Mouse (Mus musculus): ENCODE data around the gene Ngly1.
A peak's percentile ranks its signal among the peaks of the same experiment; 100 is the strongest.
"Not testable (repeated sequence)": the region's sequence is repeated elsewhere in the genome, so short reads cannot be mapped to it uniquely, and the experiment has no call there.

Ngly1 gene

DNA sequence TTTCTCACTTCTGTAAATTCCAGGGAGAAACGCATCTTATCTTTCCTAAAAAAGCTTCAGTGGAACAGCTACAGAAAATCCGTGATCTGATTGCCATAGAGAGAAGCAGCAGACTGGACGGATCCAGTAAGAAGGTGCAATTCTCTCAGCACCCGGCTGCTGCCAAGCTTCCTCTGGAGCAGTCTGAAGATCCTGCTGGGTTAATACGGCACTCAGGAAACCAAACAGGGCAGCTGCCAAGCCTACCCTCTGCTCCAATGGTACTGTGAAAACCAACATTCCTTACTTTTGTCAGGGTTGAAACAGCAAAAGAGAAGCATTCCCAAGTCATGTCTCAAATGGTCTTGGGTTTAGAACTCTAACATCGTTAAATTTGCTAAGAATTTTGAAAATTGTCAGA, 11.5 kb downstream of the Ngly1 start:
- peak; percentile 95 for ATAC-seq (ENCODE audit: low TSS enrichment)

DNA sequence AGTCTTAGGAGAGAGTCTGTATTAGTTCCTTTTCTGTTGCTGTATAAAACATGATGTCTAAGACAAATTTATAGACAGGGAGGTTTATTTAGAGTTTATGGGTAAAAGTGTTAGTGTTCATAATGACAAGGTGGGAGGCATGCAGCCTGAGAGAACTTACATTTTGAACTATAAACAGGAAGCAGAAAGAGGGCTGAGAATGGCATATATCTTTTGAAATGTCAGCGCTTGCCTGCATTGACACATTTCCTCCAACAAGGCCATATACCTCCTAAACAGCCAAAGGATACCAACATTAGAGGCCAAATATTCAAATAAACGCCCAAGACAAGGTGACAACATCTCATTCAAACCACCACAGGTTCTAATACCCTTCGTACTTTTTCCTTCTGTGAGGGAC, 12.8 kb downstream of the Ngly1 start:
- ATAC-seq (ENCODE audit: low TSS enrichment) = no peak

DNA sequence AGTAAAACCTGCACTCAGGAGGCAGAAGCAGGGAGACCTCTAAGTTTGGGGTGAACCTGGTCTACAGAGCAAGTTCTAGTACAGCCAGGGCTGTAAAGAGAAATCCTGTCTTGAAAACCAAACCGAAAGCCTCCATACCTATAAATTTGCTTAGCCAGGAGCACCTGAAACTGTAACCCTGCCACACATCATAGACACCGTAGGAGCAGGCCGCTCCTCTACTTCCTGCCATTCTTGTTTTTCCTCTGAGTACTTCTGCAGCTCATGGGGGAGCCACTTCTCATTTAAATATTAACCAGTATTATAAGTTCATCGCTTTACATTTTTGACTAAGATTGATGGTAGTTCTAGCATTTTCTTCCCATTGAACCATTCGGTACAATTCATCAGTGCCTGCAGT, 17.9 kb downstream of the Ngly1 start:
- no peak for ATAC-seq (ENCODE audit: low TSS enrichment)

DNA sequence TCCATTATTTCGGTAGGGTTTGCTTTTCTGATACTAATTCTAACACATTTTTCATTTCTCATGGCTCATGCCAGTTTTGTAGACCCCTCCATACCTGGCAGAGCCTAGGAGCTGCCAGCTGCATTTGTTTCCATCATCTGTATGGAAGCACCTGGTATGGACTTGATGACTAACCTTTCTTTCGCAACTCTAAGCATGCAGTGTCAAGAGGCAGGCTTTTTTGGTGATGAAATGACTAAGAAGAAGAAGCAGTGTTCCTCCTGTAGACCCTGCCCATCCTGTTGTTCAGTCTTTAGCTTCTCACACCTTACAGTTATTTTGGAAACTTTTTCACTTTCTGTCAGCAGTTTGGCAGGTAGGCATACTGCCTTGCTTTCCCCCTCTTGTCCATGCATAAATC, 20.7 kb downstream of the Ngly1 start:
- no peak for ATAC-seq (ENCODE audit: low TSS enrichment)

DNA sequence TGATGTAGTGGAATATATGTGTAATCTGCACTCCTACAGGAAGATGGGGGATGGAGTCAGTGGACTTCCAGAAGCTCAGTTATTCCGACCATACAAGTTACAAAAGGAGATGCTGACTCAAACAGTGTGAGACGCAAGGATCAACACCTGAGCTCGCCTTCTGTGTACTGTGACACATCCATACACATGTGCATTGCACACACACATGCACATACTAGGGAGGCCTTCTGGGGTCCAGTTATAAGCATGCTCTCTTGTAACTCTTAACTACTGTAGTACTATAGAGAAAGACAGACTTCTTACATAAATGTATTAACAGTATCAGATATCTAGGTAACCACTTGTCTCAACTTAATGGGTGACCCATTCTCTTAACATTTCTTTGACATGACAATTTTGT, 24.6 kb downstream of the Ngly1 start:
- ATAC-seq (ENCODE audit: low TSS enrichment) = no peak

DNA sequence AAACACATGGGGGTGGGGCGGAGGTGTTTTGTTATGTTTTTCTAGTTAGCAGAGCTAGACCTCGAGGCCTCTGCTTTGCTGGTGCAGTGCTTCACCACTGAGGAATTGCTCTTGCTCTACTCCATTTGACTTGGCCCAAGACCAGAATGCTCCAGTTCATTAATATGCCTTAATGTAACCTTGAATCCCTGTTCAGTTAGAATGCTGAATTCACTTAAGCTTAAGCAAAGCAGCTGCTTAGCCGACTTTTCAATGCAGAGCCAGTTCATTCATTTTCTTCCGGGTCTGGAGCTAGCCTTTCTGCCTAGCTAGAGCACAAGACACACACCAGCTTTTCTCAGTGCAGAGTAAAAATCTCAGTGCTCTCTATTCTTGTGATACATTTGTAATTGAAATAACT, 30.1 kb downstream of the Ngly1 start:
- no peak for ATAC-seq (ENCODE audit: low TSS enrichment)

DNA sequence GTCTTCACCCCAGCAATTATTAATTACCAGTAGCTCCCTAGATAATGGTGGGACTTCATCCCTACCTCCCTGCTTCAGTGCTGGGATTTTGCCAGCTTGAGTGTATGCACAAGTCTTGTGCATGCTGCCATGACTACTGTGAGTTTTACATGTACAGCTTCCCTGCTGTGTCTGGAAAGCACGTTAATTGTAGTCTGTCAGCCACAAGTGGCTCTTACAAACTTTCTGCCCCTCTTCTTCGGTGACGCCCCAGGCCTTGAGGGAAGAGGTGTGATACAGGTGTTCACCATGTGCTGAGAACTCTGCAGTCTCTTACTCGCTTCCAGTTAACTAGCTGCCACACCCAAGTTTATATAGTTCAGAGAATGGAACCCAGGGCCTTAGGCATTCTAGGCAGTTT, 34.9 kb downstream of the Ngly1 start:
- ATAC-seq (ENCODE audit: low TSS enrichment) = no peak

DNA sequence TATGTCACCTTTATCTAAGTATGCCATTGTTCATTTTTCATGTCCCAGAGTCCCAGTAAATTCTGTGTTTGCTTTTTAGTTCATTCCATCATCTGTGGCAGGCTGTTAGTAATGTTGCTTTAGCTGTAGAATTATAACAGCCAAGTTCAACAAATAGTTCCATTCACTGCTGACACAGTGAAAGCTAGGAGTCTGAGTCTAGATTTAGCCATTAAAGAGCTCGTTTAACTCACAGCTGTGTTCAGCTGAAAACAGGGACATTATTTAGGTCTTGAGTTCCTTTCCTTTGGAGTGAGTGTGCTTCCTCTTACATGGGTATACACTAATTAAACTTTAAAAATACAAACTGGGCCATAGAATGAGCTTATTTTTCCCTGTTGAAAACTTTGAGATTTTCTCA, 43.3 kb downstream of the Ngly1 start:
- ATAC-seq (ENCODE audit: low TSS enrichment) = peak; percentile 58

DNA sequence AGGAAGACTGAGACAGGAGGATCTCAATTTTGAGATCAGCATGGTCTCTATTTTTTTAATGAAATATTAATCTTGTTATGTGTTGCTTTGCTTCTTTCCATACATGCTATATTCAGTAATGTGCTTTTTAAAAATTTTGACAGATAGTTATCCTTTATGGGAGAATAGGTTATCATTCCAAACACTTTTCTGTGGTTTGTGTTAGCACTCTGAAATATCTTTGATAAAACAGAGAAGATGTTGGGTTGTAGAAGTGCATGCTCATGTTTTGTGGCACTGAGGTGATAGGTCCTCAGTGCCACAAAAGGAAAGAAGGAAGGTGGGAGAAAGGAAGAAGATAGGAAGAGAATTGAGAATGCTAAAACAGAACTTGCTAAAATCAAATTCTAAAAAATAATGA, 43.9 kb downstream of the Ngly1 start:
- ATAC-seq (ENCODE audit: low TSS enrichment) = no peak

DNA sequence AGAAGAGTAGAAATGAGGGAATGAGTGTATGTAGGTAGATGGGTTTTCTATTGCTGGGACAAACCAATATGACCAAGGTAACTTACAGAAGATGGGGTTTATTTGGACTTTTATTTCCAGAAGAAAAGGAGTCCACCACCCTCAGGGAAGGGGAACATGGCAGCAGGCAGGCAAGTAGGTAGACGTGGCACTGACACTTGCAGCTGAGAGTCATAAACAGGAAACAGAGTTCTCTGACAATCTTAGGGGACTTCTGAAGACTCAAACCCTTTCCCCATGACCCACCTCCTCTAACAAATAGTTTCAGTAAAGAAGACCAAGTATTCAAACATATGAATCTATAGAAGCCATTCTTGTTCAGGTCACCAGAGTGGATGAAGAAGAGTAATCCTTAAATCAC, 44.8 kb downstream of the Ngly1 start:
- ATAC-seq (ENCODE audit: low TSS enrichment) = no peak

DNA sequence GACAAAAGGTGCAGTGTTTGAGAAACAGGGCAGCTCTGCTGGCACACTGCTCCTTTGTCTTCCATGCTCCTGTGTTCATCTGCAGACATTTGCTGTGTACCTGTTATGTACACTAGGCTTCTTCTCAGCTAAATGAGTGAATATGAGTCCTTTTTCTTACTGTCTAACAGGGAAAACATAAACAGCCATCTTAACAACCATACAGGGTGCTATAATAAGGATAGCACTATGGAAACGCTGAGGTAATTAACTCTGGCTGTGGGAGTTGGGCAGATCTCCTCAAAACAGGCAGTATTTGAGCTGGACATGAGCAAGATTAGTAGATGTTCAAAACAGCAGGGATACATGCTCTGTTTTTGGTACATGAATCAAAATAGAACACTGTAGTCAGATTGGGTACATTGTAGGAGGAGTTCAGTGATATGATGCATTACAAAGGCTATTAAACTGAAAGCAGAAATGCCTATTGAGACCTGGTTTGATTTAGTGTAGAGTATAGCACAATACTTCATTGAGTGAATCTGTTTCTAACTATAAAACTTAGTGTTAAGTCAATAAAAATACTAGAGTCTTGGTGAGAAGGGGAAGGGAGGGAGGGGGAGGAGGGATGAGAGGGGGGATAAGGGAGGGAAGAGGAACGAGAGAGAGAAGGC, 47.9 kb downstream of the Ngly1 start:
- ATAC-seq (ENCODE audit: low TSS enrichment) = peak; percentile 87

DNA sequence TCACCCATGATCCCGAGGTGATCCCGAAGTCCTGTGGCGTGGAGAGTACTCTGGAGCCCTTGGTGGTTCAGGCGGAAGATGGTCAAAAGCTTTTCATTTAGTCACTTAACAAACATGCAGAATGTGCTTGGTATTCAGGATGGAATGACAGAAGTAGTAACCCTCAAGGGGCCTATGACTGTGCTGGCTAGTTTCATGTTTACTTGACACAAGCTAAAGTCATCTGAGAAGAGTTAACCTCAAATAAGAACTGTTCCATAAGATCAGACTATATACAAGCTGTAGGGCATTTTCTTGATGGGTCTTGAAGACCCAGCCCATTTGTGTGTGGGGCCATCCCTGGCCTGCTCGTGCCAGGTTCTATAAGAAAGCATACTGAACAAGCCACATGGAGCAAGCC, 52.7 kb downstream of the Ngly1 start:
- ATAC-seq (ENCODE audit: low TSS enrichment) = no peak

DNA sequence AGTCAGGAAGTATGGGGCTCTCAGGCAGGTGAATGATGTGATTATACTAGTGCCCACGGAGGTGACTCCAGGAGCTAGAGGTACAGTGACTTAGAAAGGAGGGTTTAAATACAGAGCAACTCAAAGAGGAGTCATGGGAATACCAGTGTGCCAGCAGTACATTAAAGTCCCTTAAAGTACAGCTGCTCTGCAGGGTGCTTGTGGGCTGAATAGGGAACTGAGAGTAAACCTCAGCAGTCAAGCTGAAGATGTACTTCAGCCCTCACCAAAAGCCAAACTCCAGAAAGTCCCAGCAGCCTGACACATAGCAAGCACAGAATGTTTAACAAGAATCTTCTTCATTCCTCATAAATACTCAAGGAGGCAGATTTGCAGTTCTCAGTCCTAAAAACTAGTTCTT, 53.6 kb downstream of the Ngly1 start:
- no peak for ATAC-seq (ENCODE audit: low TSS enrichment)

DNA sequence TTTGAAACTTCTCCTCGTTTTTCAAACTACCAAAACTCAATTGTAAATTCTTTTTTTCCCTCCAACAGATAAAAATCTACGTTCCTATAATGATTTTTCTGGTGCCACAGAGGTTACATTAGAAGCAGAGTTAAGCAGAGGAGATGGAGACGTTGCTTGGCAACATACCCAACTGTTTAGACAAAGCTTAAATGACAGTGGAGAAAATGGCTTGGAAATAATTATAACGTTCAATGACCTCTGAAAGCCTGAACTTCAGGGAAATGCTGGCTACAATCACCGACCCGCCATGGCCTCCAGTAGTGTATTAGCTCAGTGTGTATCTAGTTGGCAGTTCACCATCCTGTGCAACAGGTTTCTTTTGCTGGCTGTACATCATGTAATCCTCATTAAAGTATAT, 61.7 kb downstream of the Ngly1 start:
- no peak for ATAC-seq (ENCODE audit: low TSS enrichment)

DNA sequence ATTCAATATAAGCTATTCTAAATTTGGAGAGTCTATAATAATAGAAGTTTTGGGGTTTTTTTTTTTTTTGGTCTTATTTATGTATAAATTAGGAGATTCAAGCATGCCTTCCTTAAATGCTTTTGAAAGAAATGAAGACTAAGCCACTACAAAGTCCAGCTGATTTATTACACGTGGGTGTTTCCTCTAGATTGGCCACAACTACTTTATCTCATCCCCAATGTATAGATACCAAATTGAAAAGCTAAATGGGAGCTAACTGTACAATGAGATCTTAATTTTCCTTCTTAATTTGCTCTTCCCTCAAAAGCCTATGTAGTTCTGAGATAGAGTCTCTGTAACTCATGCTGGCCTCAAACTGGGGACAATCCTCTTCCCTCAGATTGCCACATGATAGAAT, 63.5 kb downstream of the Ngly1 start:
- ATAC-seq (ENCODE audit: low TSS enrichment) = no peak

DNA sequence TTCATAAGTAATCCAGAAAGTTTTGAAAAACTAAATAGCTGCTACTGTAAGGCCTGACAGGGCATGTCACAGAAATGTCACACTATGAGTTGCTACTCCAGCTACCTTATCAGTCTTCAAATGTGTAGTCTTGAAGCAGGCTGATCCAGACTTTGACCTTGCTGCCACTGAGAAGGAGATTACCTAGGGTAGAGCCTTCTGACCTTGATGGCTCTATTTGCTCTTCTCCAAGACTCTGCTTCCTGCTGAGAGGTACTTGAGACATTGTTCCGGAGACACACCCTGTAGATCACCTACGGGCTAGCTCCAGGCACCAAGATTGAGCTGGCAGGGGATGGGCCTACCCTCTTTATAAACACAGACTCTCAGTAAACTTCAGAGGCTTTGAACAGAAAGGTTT, 64.0 kb downstream of the Ngly1 start:
- not testable (repeated sequence) for ATAC-seq (ENCODE audit: low TSS enrichment)

DNA sequence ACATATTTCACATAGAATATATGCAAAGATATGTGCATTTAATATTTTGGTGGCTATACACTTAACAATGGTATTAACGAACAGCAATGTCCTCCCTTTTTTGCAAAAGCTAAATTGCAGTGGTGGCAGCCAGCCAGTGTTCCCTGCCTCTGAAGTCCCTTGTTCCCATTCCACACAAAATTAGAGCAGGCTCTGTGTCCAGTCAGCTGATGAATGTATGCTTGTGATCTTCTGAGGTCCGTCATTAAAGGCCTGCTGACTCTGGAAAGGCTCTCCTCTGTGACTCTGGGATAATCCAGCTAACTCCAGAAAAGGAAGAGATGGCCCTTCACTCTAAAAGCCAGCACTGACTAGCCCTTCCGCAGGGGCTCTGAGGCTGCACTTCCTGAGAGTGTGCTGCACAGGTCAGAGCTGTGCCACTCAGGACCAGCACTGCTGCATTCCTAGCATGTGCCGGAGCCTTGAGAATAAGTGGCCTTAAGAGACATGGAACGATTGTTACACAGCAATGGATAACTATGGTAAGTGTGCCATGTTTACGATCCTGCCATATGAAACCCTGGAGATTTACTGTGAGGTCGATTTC, 64.9 kb downstream of the Ngly1 start:
- 0 out of 2 replicates have a peak, but pooled peaks have one; percentile 27 for ATAC-seq (ENCODE audit: low TSS enrichment)

DNA sequence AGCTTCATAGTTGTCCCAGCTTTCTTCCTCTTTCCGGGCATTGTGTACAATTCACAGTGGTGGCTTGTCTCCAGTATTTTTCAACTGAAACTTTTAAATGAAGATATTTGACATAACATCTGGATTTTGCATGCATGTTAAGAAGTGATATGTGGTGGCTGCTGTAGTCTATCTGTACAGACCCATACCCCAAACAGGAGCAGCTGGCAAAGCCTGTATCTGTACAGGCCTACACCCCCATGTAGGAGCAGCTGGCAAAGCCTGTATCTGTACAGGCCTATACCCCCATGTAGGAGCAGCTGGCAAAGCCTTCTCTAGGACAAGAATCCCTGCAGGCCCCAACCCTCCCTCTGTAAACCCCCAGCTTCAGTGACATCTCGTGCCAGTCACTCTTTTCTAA, 65.8 kb downstream of the Ngly1 start:
- no peak for ATAC-seq (ENCODE audit: low TSS enrichment)

DNA sequence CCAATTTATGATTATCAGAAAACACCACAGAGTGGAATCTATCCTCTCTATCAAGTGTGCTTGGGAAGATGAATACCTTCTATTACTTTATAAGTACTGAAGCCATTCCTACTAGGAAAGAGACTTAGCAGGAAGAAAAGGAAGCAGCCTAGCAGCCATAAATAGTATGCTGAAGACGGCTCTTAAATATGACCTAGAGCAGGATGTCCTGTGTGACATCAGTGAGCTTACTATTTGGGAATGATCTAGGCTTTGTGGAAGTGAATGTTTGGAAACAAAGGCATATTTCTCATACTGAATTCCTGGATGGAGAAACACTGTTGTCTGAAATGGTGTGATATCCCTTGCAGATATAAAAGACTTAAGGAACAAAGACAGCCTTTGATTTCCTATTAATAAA, 67.6 kb downstream of the Ngly1 start:
- no peak for ATAC-seq (ENCODE audit: low TSS enrichment)

DNA sequence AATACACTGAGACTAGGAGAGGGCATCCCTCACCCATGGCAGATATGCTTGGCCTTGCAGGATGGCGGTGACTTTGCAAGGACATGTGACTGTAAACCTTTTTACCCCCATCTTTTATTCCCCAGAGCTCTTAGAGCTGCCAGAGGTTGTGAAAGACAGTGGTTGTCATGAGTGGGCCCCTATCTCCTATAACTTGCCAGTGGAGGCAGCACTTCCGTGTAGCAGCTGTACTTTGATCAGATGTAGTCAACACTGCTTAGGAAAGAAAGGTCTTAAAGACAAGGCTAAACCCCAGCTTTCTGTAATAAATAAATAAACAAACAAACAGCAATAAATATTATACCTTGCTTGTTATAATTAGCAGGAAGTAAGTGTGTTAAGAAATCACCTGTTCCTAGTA, 70.7 kb downstream of the Ngly1 start:
- no peak for ATAC-seq (ENCODE audit: low TSS enrichment)

DNA sequence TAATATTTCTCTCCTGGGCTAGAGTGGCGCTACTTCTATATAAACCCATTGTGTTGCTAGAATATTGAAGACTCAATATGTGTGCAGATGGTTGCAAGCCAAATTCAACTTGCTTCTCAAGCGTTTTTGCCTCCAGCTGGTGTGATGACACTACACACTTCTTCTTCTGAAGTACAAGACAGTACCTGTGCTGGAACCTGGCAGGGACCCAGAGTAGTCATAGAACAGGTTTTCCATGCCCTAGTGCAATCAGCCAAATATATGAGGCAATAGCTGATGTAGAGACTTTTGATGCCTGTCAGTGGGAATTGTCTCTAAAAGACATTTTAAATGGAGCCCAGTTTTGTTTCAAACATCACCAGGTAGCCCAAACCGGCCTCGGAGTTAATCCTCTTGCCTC, 75.3 kb downstream of the Ngly1 start:
- no peak for ATAC-seq (ENCODE audit: low TSS enrichment)

DNA sequence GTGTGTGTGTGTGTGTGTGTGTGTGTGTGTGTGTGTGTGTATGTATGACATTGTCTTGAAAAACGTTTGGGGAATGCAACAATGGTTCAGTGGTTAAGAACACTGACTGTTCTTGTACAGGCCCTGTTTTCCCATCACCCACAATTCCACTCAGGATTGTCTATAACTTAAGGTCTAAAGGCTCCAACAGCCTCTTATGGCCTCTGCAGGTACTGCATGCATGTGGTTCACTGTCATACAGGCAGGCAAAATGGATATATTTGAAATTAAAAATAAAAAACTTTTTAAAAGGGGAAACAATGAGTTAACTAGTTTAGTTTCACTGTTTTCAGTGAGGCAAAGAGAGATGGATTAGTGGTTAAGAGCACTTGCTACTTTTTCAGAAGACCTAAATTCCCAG, 76.1 kb downstream of the Ngly1 start:
- ATAC-seq (ENCODE audit: low TSS enrichment) = no peak

DNA sequence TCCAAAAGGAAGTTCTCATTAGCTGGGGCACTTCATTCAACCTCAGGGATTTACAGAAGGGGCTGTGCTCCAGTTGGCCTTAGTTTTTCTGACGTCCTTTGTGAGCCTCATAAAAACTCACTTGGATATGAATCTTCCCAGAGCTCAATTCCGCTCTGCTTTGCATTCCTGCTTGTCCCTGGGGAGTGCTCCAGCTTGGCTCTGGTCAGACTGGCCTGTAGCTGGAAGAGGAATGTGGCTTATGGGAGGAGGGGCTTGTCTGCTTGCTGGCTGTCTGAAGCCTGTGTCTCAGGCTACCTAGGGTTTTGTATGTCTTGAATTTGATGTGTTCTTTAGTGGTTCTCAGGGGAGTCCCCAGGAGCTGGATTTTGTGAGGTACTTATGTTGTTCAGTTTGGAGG, 79.5 kb downstream of the Ngly1 start:
- peak; percentile 74 for ATAC-seq (ENCODE audit: low TSS enrichment)

DNA sequence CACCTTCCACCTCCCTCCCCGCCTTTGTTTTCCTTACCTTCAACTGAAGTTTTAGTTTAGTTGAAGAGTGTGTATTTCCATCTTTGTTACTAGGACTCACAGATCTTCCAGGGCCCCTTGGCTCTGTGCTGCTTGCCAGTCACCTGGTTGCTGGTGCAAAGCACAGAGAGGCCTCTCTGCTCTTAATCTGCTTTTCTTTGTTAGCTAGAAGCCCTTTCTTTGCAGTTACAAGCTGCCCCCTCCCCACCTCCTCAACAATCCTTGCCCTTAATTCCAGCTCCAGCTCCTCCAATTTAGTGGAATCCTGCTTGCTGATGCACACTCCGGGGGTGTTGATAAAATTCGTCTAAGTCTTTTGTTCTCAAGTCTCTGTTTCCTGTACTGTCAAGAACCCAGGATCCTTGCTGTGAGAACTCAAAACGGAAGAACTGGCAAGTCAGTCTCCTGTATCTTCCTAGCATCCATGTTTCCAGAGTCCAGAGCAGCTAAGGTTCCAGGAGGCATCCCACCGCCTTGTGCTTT, 79.9 kb downstream of the Ngly1 start:
- ATAC-seq (ENCODE audit: low TSS enrichment) = no peak
